Mouse (Mus musculus): ENCODE data around the gene Mrpl55. TPM values are rescaled to one million over a fixed set of nuclear protein-coding genes. Genes with fewer than 3 reads are reported as not detected.

Mrpl55 gene
- 167 and 185 TPM in 2 replicates for polyA plus RNA-seq (2021; fragmentation: Nextera tagmentation)
- long read RNA-seq, experiment 1, transcript Mrpl55-205 (4 exons, 718 nt), result minor isoform, 6 of 55 reads
- long read RNA-seq, experiment 1, transcript Mrpl55-201 (4 exons, 940 nt), result minor isoform, 11 of 55 reads
- long read RNA-seq, experiment 1, transcript Mrpl55-203 (4 exons, 792 nt), result major isoform, 16 of 55 reads
- long read RNA-seq, experiment 1, partial matches to known transcripts, result 10 of 55 reads
- long read RNA-seq, experiment 1, other reads (novel, unspliced or antisense), result 8 of 55 reads
- long read RNA-seq, experiment 2, transcript Mrpl55-204 (4 exons, 757 nt), result minor isoform, 13 of 145 reads
- long read RNA-seq, experiment 2, transcript Mrpl55-203 (4 exons, 792 nt), result minor isoform, 48 of 145 reads
- long read RNA-seq, experiment 2, transcript Mrpl55-205 (4 exons, 718 nt), result minor isoform, 11 of 145 reads
- long read RNA-seq, experiment 2, transcript Mrpl55-201 (4 exons, 940 nt), result major isoform, 60 of 145 reads
- long read RNA-seq, experiment 2, partial matches to known transcripts, result 5 of 145 reads
- long read RNA-seq, experiment 2, other reads (novel, unspliced or antisense), result 8 of 145 reads

GRCm38 (mm10) chr11:59202081-59202995 lies at the start of gene Mrpl55:
Gene Mrpl55 (plus strand): TSS chr11:59202486.

GRCm38 (mm10) chr11:59163255-59164236 lies 38.7 kb upstream of the Mrpl55 start, which contains the start of gene Iba57:
Gene Iba57 (minus strand): TSS chr11:59163739.

DNA sequence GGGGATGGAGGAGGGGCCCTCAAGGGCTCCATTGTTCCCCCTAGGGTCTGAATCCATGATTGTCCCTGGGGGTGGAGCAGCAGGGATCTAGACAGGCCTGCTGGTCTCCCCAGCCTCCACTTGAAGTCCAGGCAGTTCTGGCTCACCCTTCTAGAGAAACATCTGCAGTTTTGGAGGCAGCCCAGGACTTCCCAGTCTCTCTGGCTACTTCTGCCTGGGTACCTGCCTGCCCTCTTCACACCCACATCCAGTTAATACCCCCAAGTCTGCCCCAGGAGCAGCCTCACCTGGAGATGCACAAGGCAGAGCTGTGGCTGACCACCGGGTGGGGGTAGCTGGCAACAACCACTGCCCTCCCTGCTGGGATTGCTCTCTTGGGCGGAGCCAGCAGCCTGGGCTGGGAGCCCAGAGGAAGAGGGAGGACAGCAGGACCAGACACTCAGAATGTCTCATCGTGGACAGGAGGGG lies 19.4 kb upstream of the Mrpl55 start, which contains the start of gene Gjc2:
Gene Gjc2, minus strand, starts transcription at position 350 of the 468 bp plus-strand sequence.

DNA sequence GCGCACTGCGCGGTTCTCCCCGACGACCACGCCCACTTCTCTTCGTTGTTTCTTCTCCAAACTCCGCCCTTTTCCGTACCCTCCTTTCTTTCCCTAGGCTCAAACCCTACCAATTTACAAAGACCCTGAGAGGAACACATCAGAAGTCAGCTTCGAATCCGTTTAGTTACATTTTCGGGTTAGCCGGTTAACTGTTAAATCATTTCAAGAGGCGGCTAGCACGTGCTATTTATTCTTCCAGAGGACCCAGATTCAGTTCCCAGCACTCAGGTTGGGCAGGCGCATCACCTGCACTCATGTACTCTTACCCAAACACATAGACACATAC lies 10.3 kb upstream of the Mrpl55 start, which contains the start of gene Guk1:
Gene Guk1, minus strand, starts transcription at position 154 of the 328 bp plus-strand sequence.

GRCm38 (mm10) chr11:59208153-59208831 lies 6.0 kb downstream of the Mrpl55 start, which contains the start of gene 2310033P09Rik:
Gene 2310033P09Rik (plus strand): TSS chr11:59208321.

DNA sequence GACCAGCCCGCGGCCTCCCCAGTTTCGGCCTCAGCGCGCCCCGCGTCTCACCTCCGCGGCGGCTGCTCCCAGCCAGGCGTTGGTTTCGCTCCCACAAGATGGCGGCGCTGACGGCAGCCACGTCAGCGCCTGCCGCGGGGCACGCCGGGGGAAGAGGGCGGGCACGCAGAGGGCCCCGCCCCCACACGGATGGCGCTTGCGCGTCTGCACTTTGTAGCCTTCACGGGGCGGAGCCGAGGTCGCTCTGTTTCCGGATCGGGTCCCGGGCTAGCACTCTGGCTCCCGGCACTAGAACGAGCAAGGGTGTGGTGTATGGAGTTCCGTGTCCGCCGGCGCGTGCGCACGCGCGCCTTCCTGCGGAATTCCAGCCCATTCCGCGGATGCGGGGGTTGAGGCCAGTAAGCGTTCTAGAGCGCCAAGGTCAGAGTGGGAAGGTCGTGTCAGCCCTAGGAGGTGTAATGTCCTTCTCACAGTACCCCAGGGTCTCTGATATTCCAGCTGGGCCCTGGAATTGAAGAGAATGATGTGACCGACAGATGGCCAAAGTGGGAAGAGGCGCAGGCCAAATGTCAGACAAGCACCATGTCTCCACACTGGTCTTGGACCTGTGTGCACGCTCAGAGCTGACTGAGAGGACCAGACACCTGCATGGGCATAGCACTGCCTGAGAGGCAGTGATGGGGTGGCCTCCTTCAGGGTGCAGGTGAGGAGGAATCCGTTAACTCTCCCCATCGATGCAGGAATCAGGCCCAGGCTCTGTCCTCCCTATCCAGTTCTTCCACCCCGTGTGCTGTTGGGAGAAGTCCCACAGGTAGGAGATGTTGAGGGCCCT lies 26.1 kb downstream of the Mrpl55 start, which contains the start of gene Arf1:
Gene Arf1, minus strand, starts transcription at position 149 of the 832 bp plus-strand sequence.

Other genes starting within 250 kb of the Mrpl55 start
- 50.8 and 74.9 TPM in 2 replicates for gene Hist3h2a, start 247.8 kb upstream of the Mrpl55 start, polyA plus RNA-seq (2021; fragmentation: Nextera tagmentation)
- 4.2 and 4.5 TPM in 2 replicates for gene Trim17, start 247.8 kb upstream of the Mrpl55 start, polyA plus RNA-seq (2021; fragmentation: Nextera tagmentation)
- 12.1 and 13.3 TPM in 2 replicates for gene Trim11, start 224.4 kb upstream of the Mrpl55 start, polyA plus RNA-seq (2021; fragmentation: Nextera tagmentation)
- gene Obscn, start 66.1 kb upstream of the Mrpl55 start, polyA plus RNA-seq (2021; fragmentation: Nextera tagmentation), result 1.1 and 1.2 TPM in 2 replicates
- 3.8 and 4.0 TPM in 2 replicates for gene Iba57, start 38.7 kb upstream of the Mrpl55 start, polyA plus RNA-seq (2021; fragmentation: Nextera tagmentation)
- gene Gjc2, start 19.3 kb upstream of the Mrpl55 start, polyA plus RNA-seq (2021; fragmentation: Nextera tagmentation), result 3.2 and 8.8 TPM in 2 replicates
- 484 and 551 TPM in 2 replicates for gene Guk1, start 10.3 kb upstream of the Mrpl55 start, polyA plus RNA-seq (2021; fragmentation: Nextera tagmentation)
- gene 2310033P09Rik, start 5.8 kb downstream of the Mrpl55 start, polyA plus RNA-seq (2021; fragmentation: Nextera tagmentation), result 27.0 and 31.2 TPM in 2 replicates
- 449 and 514 TPM in 2 replicates for gene Arf1, start 25.8 kb downstream of the Mrpl55 start, polyA plus RNA-seq (2021; fragmentation: Nextera tagmentation)
- gene Wnt3a, start 88.3 kb downstream of the Mrpl55 start, polyA plus RNA-seq (2021; fragmentation: Nextera tagmentation), result not detected in 2 replicates
- 4.4 and 5.4 TPM in 2 replicates for gene Wnt9a, start 104.4 kb downstream of the Mrpl55 start, polyA plus RNA-seq (2021; fragmentation: Nextera tagmentation)
- not detected in 2 replicates for gene Prss38, start 173.2 kb downstream of the Mrpl55 start, polyA plus RNA-seq (2021; fragmentation: Nextera tagmentation)
- gene Jmjd4, start 247.6 kb downstream of the Mrpl55 start, polyA plus RNA-seq (2021; fragmentation: Nextera tagmentation), result 8.1 and 11.6 TPM in 2 replicates
- gene Snap47, start 248.7 kb downstream of the Mrpl55 start, polyA plus RNA-seq (2021; fragmentation: Nextera tagmentation), result 606 and 669 TPM in 2 replicates

Data from left cerebral cortex, adult 6 months (tissue).